Mouse (Mus musculus) frontal cortex, postnatal 14 days (tissue): ENCODE data around the gene Ptprj.
"Not testable (repeated sequence)": the region's sequence is repeated elsewhere in the genome, so short reads cannot be mapped to it uniquely, and the experiment has no call there.

Source experiments
- DNase-seq, 2 experiments: peaks; one replicate each; pipeline ENCODE4 v3.0.0; 2022; ENCODE audit warnings: low spot score in 2 of 2

Ptprj gene

GRCm38 (mm10) chr2:90577451-90578279, 2.8 kb downstream of the Ptprj start:
- no peak for DNase-seq

GRCm38 (mm10) chr2:90576936-90577335, 3.5 kb downstream of the Ptprj start:
- no peak for DNase-seq

GRCm38 (mm10) chr2:90576411-90576810, 4.0 kb downstream of the Ptprj start:
- DNase-seq, result no peak

GRCm38 (mm10) chr2:90575713-90576112, 4.7 kb downstream of the Ptprj start:
- no peak for DNase-seq

- DNase-seq, result no peak
Measured at GRCm38 (mm10) chr2:90575116-90575515, 5.3 kb downstream of the Ptprj start.

GRCm38 (mm10) chr2:90574536-90574935, 5.9 kb downstream of the Ptprj start:
- DNase-seq, result no peak

- no peak for DNase-seq
Measured at GRCm38 (mm10) chr2:90573640-90574526, 6.6 kb downstream of the Ptprj start.

GRCm38 (mm10) chr2:90572126-90572525, 8.3 kb downstream of the Ptprj start:
- no peak for DNase-seq

- DNase-seq, result not testable (repeated sequence)
Measured at GRCm38 (mm10) chr2:90571399-90571798, 9.0 kb downstream of the Ptprj start.

- no peak for DNase-seq
Measured at GRCm38 (mm10) chr2:90570871-90571270, 9.6 kb downstream of the Ptprj start.

- DNase-seq, result no peak
Measured at GRCm38 (mm10) chr2:90570216-90570615, 10.2 kb downstream of the Ptprj start.

- DNase-seq, result no peak
Measured at GRCm38 (mm10) chr2:90568961-90569481, 11.4 kb downstream of the Ptprj start.

- DNase-seq, result no peak
Measured at GRCm38 (mm10) chr2:90568091-90568490, 12.4 kb downstream of the Ptprj start.

- DNase-seq, result no peak
Measured at GRCm38 (mm10) chr2:90566773-90567528, 13.5 kb downstream of the Ptprj start.

- DNase-seq, result no peak
Measured at GRCm38 (mm10) chr2:90566046-90566445, 14.4 kb downstream of the Ptprj start.

GRCm38 (mm10) chr2:90565192-90565929, 15.1 kb downstream of the Ptprj start:
- DNase-seq, result no peak

- no peak for DNase-seq
Measured at GRCm38 (mm10) chr2:90564552-90564951, 15.9 kb downstream of the Ptprj start.

GRCm38 (mm10) chr2:90563171-90563570, 17.3 kb downstream of the Ptprj start:
- DNase-seq, result no peak

- no peak for DNase-seq
Measured at GRCm38 (mm10) chr2:90562126-90562670, 18.2 kb downstream of the Ptprj start.

GRCm38 (mm10) chr2:90560197-90560843, 20.1 kb downstream of the Ptprj start:
- DNase-seq, result no peak
